Mouse (Mus musculus) heart, adult 9 months (tissue): ENCODE results near the gene Tet3.
A peak's percentile ranks its signal among the peaks of the same experiment; 100 is the strongest.

Source experiments
- DNase-seq, 2 experiments: peaks; one replicate each; pipeline ENCODE4 v3.0.0; 2022; ENCODE audit warnings: low spot score in 2 of 2

Tet3 gene

GRCm38 (mm10) chr6:83440510-83441258, 18.2 kb downstream of the Tet3 start:
- peak; percentile 57 to 58 for DNase-seq

GRCm38 (mm10) chr6:83440197-83440509, 18.7 kb downstream of the Tet3 start:
- no peak for DNase-seq

- DNase-seq = peak in 1 of 2 experiments; percentile 34
These were observed 19.1 kb downstream of the Tet3 start for GRCm38 (mm10) chr6:83439781-83440180.

- DNase-seq = no peak
These were observed 19.6 kb downstream of the Tet3 start for GRCm38 (mm10) chr6:83439119-83439767.

GRCm38 (mm10) chr6:83438584-83438983, 20.3 kb downstream of the Tet3 start:
- DNase-seq = no peak

- DNase-seq = no peak
These were observed 21.1 kb downstream of the Tet3 start for GRCm38 (mm10) chr6:83437802-83438201.

GRCm38 (mm10) chr6:83437225-83437624, 21.7 kb downstream of the Tet3 start:
- no peak for DNase-seq

- no peak for DNase-seq
These were observed 22.3 kb downstream of the Tet3 start for GRCm38 (mm10) chr6:83436547-83436946.

- DNase-seq = no peak
These were observed 23.7 kb downstream of the Tet3 start for GRCm38 (mm10) chr6:83435174-83435573.

GRCm38 (mm10) chr6:83433546-83433945, 25.3 kb downstream of the Tet3 start:
- no peak for DNase-seq

GRCm38 (mm10) chr6:83432966-83433365, 25.9 kb downstream of the Tet3 start:
- no peak for DNase-seq

- DNase-seq = peak; percentile 62 to 69
These were observed 30.7 kb downstream of the Tet3 start for GRCm38 (mm10) chr6:83427968-83428731.

- no peak for DNase-seq
These were observed 31.4 kb downstream of the Tet3 start for GRCm38 (mm10) chr6:83427512-83427911.

GRCm38 (mm10) chr6:83426576-83426975, 32.3 kb downstream of the Tet3 start:
- DNase-seq = no peak

GRCm38 (mm10) chr6:83424053-83424404, 34.9 kb downstream of the Tet3 start:
- DNase-seq = no peak

GRCm38 (mm10) chr6:83423400-83424052, 35.4 kb downstream of the Tet3 start:
- no peak for DNase-seq

- no peak for DNase-seq
These were observed 36.8 kb downstream of the Tet3 start for GRCm38 (mm10) chr6:83421866-83422649.

GRCm38 (mm10) chr6:83419516-83419915, 39.4 kb downstream of the Tet3 start:
- no peak for DNase-seq

- no peak for DNase-seq
These were observed 41.4 kb downstream of the Tet3 start for GRCm38 (mm10) chr6:83417531-83417930.

GRCm38 (mm10) chr6:83417104-83417502, 41.8 kb downstream of the Tet3 start:
- DNase-seq = no peak

GRCm38 (mm10) chr6:83416261-83417103, 42.4 kb downstream of the Tet3 start:
- DNase-seq = no peak
